Mouse (Mus musculus): ENCODE data around the gene H2al1e. TPM values are rescaled to one million over a fixed set of nuclear protein-coding genes. Genes with fewer than 3 reads are reported as not detected.
"Not testable (repeated sequence)": the region's sequence is repeated elsewhere in the genome, so short reads cannot be mapped to it uniquely, and the experiment has no call there.

Gene H2al1e
- polyA plus RNA-seq, 1 experiment from 2014 or later = not detected

DNA sequence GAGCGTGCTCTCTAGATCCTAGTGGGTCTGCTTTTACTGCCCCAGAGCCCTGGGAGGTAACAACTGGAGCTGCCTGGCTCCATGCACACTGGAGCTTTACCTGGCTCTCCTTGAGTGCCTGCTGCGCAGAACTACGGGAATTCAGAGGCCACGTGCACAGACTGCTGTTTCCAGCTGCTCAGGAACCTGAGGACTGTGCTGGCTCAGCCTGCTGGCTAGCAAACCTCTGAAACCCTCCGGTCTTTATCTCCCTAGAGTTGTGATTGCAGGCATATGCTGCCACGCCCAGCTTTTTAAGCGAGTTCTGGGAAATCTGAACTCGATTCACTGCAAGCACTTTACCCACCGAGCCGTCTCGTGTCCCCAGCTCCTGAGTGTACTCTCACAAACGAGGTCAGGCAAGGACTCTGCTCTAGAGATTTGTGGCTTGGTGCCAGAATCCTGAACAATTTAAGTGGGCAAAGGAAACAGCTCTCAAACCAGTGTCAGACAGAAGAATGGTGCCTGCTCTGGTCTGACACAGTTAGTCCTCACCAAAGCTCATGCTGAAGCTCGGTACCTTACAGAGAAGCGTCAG lies 23.3 kb upstream of the H2al1e start:
- no peak for TF ChIP-seq CTCF (IDR thresholded peaks at IDR 0.05; ENCODE audit: low read depth)
- Histone ChIP-seq H3K27ac (no peak overlapping the region), H3K27me3 (ENCODE audit: insufficient read depth, low read length) (no peaks in the 10 kb centered on the region), H3K4me2 (ENCODE audit: low read length) (no peak overlapping the region), H3K9ac (ENCODE audit: low read depth, low read length) (no peak overlapping the region), H3K4me3 (replicated peaks; ENCODE audit: low read depth, low read length) (no peak overlapping the region), H3K4me1 (replicated peaks; ENCODE audit: insufficient read depth, low read length) (no peaks in the 10 kb centered on the region), H3K9me3 (replicated peaks; ENCODE audit: low read length) (no peaks in the 10 kb centered on the region), H3K36me3 (ENCODE audit: insufficient read depth, low read length) (no peaks in the 10 kb centered on the region)
- ATAC-seq (replicated peaks; ENCODE audit: low FRiP score, low read depth) = no peak
- DNase-seq (ENCODE audit: low spot score) = no peak
- WGBS = 70% methylated on average over 14 of the region's 14 CpGs

DNA sequence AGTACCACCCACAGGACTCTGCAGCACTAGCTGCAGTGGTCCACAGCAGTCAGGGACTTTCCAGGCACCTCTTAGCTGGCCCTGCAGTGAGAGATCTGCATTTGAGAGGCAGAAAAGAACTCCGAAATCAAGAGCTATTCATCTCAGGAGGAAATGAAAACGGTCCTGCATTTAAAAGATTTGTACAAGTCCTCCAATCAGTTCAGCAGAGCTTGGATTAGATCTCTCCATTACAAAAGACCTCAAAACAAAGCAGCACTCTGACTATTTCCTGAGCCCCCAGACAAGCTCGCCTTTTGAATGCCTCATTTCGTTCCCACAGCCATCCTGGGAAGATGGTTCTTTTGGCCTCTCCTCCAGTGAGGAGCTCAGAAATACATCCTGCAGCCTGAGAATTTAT lies 22.5 kb upstream of the H2al1e start:
- ATAC-seq (replicated peaks; ENCODE audit: low FRiP score, low read depth) = no peak
- 76% methylated on average over 4 of the region's 4 CpGs for WGBS
- Histone ChIP-seq H3K4me2 (ENCODE audit: low read length) (no peak overlapping the region), H3K4me3 (replicated peaks; ENCODE audit: low read depth, low read length) (no peak overlapping the region), H3K9ac (ENCODE audit: low read depth, low read length) (no peak overlapping the region), H3K9me3 (replicated peaks; ENCODE audit: low read length) (no peaks in the 10 kb centered on the region), H3K27me3 (ENCODE audit: insufficient read depth, low read length) (no peaks in the 10 kb centered on the region), H3K4me1 (replicated peaks; ENCODE audit: insufficient read depth, low read length) (no peaks in the 10 kb centered on the region), H3K27ac (no peak overlapping the region), H3K36me3 (ENCODE audit: insufficient read depth, low read length) (no peaks in the 10 kb centered on the region)
- no peak for DNase-seq (ENCODE audit: low spot score)
- no peak for TF ChIP-seq CTCF (IDR thresholded peaks at IDR 0.05; ENCODE audit: low read depth)

- not testable (repeated sequence) for DNase-seq (ENCODE audit: low spot score); H3K27ac ChIP-seq; H3K36me3 ChIP-seq (ENCODE audit: insufficient read depth, low read length); H3K4me3 ChIP-seq (replicated peaks; ENCODE audit: low read depth, low read length); H3K9me3 ChIP-seq (replicated peaks; ENCODE audit: low read length); H3K4me2 ChIP-seq (ENCODE audit: low read length); ATAC-seq (replicated peaks; ENCODE audit: low FRiP score, low read depth); H3K4me1 ChIP-seq (replicated peaks; ENCODE audit: insufficient read depth, low read length); H3K27me3 ChIP-seq (ENCODE audit: insufficient read depth, low read length); H3K9ac ChIP-seq (ENCODE audit: low read depth, low read length)
- WGBS = no CpG with 5 or more reads among the region's 3 CpGs
These were observed 12.8 kb upstream of the H2al1e start, which contains the start of gene H2al1a for GRCm38 (mm10) chrX:11298957-11299356. TSS of gene H2al1a (plus strand) at chrX:11299257.

- not testable (repeated sequence) for ATAC-seq (replicated peaks; ENCODE audit: low FRiP score, low read depth); H3K27ac ChIP-seq
- WGBS = 95% methylated on average over 1 of the region's 3 CpGs
These were observed 9.6 kb upstream of the H2al1e start, which contains the start of gene H2al1b for GRCm38 (mm10) chrX:11302132-11302531. TSS of gene H2al1b (plus strand) at chrX:11302432.

DNA sequence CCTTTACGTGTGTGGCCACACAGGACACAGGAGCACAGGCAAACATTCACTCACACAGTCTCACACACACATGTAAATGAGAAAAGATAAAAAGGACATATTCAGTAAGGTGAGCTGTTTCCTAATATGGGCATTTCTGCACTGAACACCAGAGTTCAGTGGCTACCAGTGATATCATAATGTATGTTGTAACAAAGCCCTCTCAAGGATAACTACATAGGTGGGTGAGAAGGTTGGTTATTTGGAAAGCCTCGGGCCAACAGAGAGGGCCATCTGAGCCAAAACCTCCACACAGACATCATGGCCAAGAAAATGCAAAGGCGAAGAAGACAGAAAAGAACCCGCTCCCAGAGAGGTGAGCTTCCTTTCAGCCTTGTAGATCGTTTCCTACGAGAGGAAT lies 6.4 kb upstream of the H2al1e start, which contains the start of gene H2al1c:
TSS of gene H2al1c (plus strand) at position 301 of the 400 bp plus-strand sequence.
- H3K36me3 ChIP-seq (ENCODE audit: insufficient read depth, low read length); DNase-seq (ENCODE audit: low spot score); H3K27me3 ChIP-seq (ENCODE audit: insufficient read depth, low read length); H3K9me3 ChIP-seq (replicated peaks; ENCODE audit: low read length); ATAC-seq (replicated peaks; ENCODE audit: low FRiP score, low read depth); H3K4me1 ChIP-seq (replicated peaks; ENCODE audit: insufficient read depth, low read length); H3K4me2 ChIP-seq (ENCODE audit: low read length); H3K9ac ChIP-seq (ENCODE audit: low read depth, low read length); H3K4me3 ChIP-seq (replicated peaks; ENCODE audit: low read depth, low read length); H3K27ac ChIP-seq: not testable (repeated sequence)
- 93% methylated on average over 1 of the region's 6 CpGs for WGBS

More at GRCm38 (mm10) chrX:11302132-11302531, 9.6 kb upstream of the H2al1e start, which contains the start of gene H2al1b:
- H3K36me3 ChIP-seq (ENCODE audit: insufficient read depth, low read length); H3K27me3 ChIP-seq (ENCODE audit: insufficient read depth, low read length); H3K4me2 ChIP-seq (ENCODE audit: low read length); H3K9ac ChIP-seq (ENCODE audit: low read depth, low read length); DNase-seq (ENCODE audit: low spot score); H3K9me3 ChIP-seq (replicated peaks; ENCODE audit: low read length); H3K4me1 ChIP-seq (replicated peaks; ENCODE audit: insufficient read depth, low read length); H3K4me3 ChIP-seq (replicated peaks; ENCODE audit: low read depth, low read length): not testable (repeated sequence)

DNA sequence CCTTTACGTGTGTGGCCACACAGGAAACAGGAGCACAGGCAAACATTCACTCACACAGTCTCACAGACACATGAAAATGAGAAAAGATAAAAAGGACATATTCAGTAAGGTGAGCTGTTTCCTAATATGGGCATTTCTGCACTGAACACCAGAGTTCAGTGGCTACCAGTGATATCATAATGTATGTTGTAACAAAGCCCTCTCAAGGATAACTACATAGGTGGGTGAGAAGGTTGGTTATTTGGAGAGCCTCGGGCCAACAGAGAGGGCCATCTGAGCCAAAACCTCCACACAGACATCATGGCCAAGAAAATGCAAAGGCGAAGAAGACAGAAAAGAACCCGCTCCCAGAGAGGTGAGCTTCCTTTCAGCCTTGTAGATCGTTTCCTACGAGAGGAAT lies 3.2 kb upstream of the H2al1e start, which contains the start of gene H2al1d:
TSS of gene H2al1d (plus strand) at position 301 of the 400 bp plus-strand sequence.
- H3K9me3 ChIP-seq (replicated peaks; ENCODE audit: low read length); H3K4me3 ChIP-seq (replicated peaks; ENCODE audit: low read depth, low read length); H3K27me3 ChIP-seq (ENCODE audit: insufficient read depth, low read length); H3K27ac ChIP-seq; H3K4me1 ChIP-seq (replicated peaks; ENCODE audit: insufficient read depth, low read length); H3K4me2 ChIP-seq (ENCODE audit: low read length); H3K9ac ChIP-seq (ENCODE audit: low read depth, low read length); H3K36me3 ChIP-seq (ENCODE audit: insufficient read depth, low read length); ATAC-seq (replicated peaks; ENCODE audit: low FRiP score, low read depth); DNase-seq (ENCODE audit: low spot score): not testable (repeated sequence)
- WGBS = no CpG with 5 or more reads among the region's 6 CpGs

- no CpG with 5 or more reads among the region's 6 CpGs for WGBS
- not testable (repeated sequence) for H3K4me2 ChIP-seq (ENCODE audit: low read length); H3K9ac ChIP-seq (ENCODE audit: low read depth, low read length); ATAC-seq (replicated peaks; ENCODE audit: low FRiP score, low read depth); H3K36me3 ChIP-seq (ENCODE audit: insufficient read depth, low read length); H3K4me1 ChIP-seq (replicated peaks; ENCODE audit: insufficient read depth, low read length); H3K27me3 ChIP-seq (ENCODE audit: insufficient read depth, low read length); H3K27ac ChIP-seq; H3K9me3 ChIP-seq (replicated peaks; ENCODE audit: low read length); H3K4me3 ChIP-seq (replicated peaks; ENCODE audit: low read depth, low read length); DNase-seq (ENCODE audit: low spot score)
These were observed 3.1 kb downstream of the H2al1e start, which contains the start of gene H2al1f for GRCm38 (mm10) chrX:11314858-11315257. TSS of gene H2al1f (plus strand) at chrX:11315158.

- H3K4me3 ChIP-seq (replicated peaks; ENCODE audit: low read depth, low read length); H3K9me3 ChIP-seq (replicated peaks; ENCODE audit: low read length); H3K27me3 ChIP-seq (ENCODE audit: insufficient read depth, low read length); H3K4me1 ChIP-seq (replicated peaks; ENCODE audit: insufficient read depth, low read length); DNase-seq (ENCODE audit: low spot score); H3K9ac ChIP-seq (ENCODE audit: low read depth, low read length); H3K27ac ChIP-seq; H3K36me3 ChIP-seq (ENCODE audit: insufficient read depth, low read length); H3K4me2 ChIP-seq (ENCODE audit: low read length); ATAC-seq (replicated peaks; ENCODE audit: low FRiP score, low read depth): not testable (repeated sequence)
- WGBS = no CpG with 5 or more reads among the region's 3 CpGs
These were observed 6.2 kb downstream of the H2al1e start, which contains the start of gene H2al1g for GRCm38 (mm10) chrX:11317956-11318355. TSS of gene H2al1g (plus strand) at chrX:11318256.

- WGBS = no CpG with 5 or more reads among the region's 6 CpGs
- not testable (repeated sequence) for H3K9ac ChIP-seq (ENCODE audit: low read depth, low read length); H3K27ac ChIP-seq; H3K9me3 ChIP-seq (replicated peaks; ENCODE audit: low read length); H3K4me2 ChIP-seq (ENCODE audit: low read length); ATAC-seq (replicated peaks; ENCODE audit: low FRiP score, low read depth); H3K36me3 ChIP-seq (ENCODE audit: insufficient read depth, low read length); H3K4me3 ChIP-seq (replicated peaks; ENCODE audit: low read depth, low read length); DNase-seq (ENCODE audit: low spot score); H3K27me3 ChIP-seq (ENCODE audit: insufficient read depth, low read length); H3K4me1 ChIP-seq (replicated peaks; ENCODE audit: insufficient read depth, low read length)
These were observed 9.5 kb downstream of the H2al1e start, which contains the start of gene H2al1h for GRCm38 (mm10) chrX:11321192-11321591. TSS of gene H2al1h (plus strand) at chrX:11321492.
